Mouse (Mus musculus) CH12.LX (cell line): ENCODE measurements around the gene Wdr5. TPM values are rescaled to one million over a fixed set of nuclear protein-coding genes. Genes with fewer than 3 reads are reported as not detected.

Source experiments
- DNase-seq: peaks from one replicate; pipeline ENCODE4 v3.0.0-alpha.2; 2013; ENCODE audit errors: extremely low read depth
- H3K27ac ChIP-seq: 2 replicates; pipeline ENCODE4 v1.5.1; 2012; ENCODE audit warnings: low read depth, mild to moderate bottlenecking, control low read depth, moderate library complexity; ENCODE audit not compliant: insufficient read depth
- H3K27me3 ChIP-seq: replicated peaks from 2 replicates; pipeline ENCODE3; 2012; ENCODE audit warnings: inconsistent platforms
- H3K36me3 ChIP-seq, 2 experiments: replicated peaks in 1 of 2; 2 replicates each; pipeline versions ENCODE3 to v1.6.1; 2012; ENCODE audit warnings: inconsistent platforms in 1 of 2, low read length in 1 of 2, mild to moderate bottlenecking in 1 of 2, mixed read lengths in 1 of 2, moderate library complexity in 1 of 2; ENCODE audit not compliant: control insufficient read depth in 1 of 2, insufficient read depth in 1 of 2
- H3K4me1 ChIP-seq, 2 experiments: 2 replicates each; pipeline ENCODE4 v1.6.1; 2012; ENCODE audit warnings: inconsistent platforms in 1 of 2, moderate library complexity in 1 of 2; ENCODE audit not compliant: insufficient read depth in 2 of 2, control insufficient read depth in 1 of 2
- H3K4me2 ChIP-seq: 2 replicates; pipeline ENCODE4 v1.6.1; 2012; ENCODE audit warnings: low read depth, mild to moderate bottlenecking, control low read depth; ENCODE audit not compliant: poor library complexity, insufficient read depth, severe bottlenecking
- H3K4me3 ChIP-seq, 3 experiments: fragments of 150-350 bp in 1 of 3; sonication (generic) in 1 of 3; replicated peaks in 1 of 3; 2 replicates each; pipeline versions ENCODE3 to v1.5.1; 2011 to 2012; ENCODE audit warnings: low read depth in 2 of 3, low read length in 2 of 3, mild to moderate bottlenecking in 2 of 3, moderate library complexity in 2 of 3, control low read depth in 1 of 3, improper control_type of control experiment in 1 of 3, inconsistent platforms in 1 of 3, mixed read lengths in 1 of 3; ENCODE audit not compliant: poor library complexity in 1 of 3
- H3K79me2 ChIP-seq: replicated peaks from 2 replicates; pipeline ENCODE4 v1.6.1; 2012; ENCODE audit warnings: mild to moderate bottlenecking, moderate library complexity; ENCODE audit not compliant: control insufficient read depth, poor library complexity, insufficient read depth, severe bottlenecking; ENCODE audit errors: extremely low read depth
- H3K9ac ChIP-seq: 2 replicates; pipeline ENCODE4 v1.6.1; 2012; ENCODE audit warnings: low read depth, mild to moderate bottlenecking, control low read depth, moderate library complexity; ENCODE audit not compliant: insufficient read depth
- H3K9me3 ChIP-seq: replicated peaks from 2 replicates; pipeline ENCODE3; 2012; ENCODE audit warnings: low read length, inconsistent platforms, mixed read lengths
- CHD1 ChIP-seq: IDR thresholded peaks from 2 replicates; pipeline ENCODE4 v1.6.1; 2012; ENCODE audit warnings: low read depth, low read length, improper control_type of control experiment, inconsistent platforms
- CHD2 ChIP-seq: IDR thresholded peaks from 2 replicates; pipeline ENCODE4 v1.6.1; 2011; ENCODE audit warnings: low read length, improper control_type of control experiment
- CTCF ChIP-seq, 2 experiments: IDR thresholded peaks in 1 of 2; conservative IDR thresholded peaks in 1 of 2; 2 replicates each; pipeline ENCODE4 v1.5.1; 2011 to 2012; ENCODE audit warnings: low read depth in 2 of 2, low read length in 2 of 2, improper control_type of control experiment in 1 of 2, inconsistent platforms in 1 of 2, mild to moderate bottlenecking in 1 of 2, moderate library complexity in 1 of 2
- GABPA ChIP-seq: IDR thresholded peaks from 2 replicates; pipeline ENCODE4 v1.6.1; 2012; ENCODE audit warnings: low read depth, low read length, improper control_type of control experiment, inconsistent platforms; ENCODE audit not compliant: insufficient replicate concordance
- JUND ChIP-seq: conservative IDR thresholded peaks from 2 replicates; pipeline ENCODE4 v1.6.1; 2011; ENCODE audit warnings: low read depth, low read length, improper control_type of control experiment
- MAFK ChIP-seq: IDR thresholded peaks from 2 replicates; pipeline ENCODE4 v1.6.1; 2011; ENCODE audit warnings: low read length, improper control_type of control experiment; ENCODE audit not compliant: insufficient replicate concordance
- MAX ChIP-seq: IDR thresholded peaks from 2 replicates; pipeline ENCODE4 v1.6.1; 2011; ENCODE audit warnings: low read length, improper control_type of control experiment
- MAZ ChIP-seq: IDR thresholded peaks from 2 replicates; pipeline ENCODE4 v1.6.1; 2012; ENCODE audit warnings: low read depth, mild to moderate bottlenecking, inconsistent platforms, low read length, improper control_type of control experiment, moderate library complexity
- MEF2A ChIP-seq: IDR thresholded peaks from 2 replicates; pipeline ENCODE4 v1.6.1; 2014; ENCODE audit warnings: low read depth, mild to moderate bottlenecking, inconsistent platforms, low read length, improper control_type of control experiment, borderline replicate concordance
- NELFE ChIP-seq: IDR thresholded peaks from 2 replicates; pipeline ENCODE4 v1.6.1; 2011; ENCODE audit warnings: low read depth, low read length, improper control_type of control experiment
- RAD21 ChIP-seq: IDR thresholded peaks from 2 replicates; pipeline ENCODE4 v1.6.1; 2011; ENCODE audit warnings: low read depth, mild to moderate bottlenecking, low read length, improper control_type of control experiment, moderate library complexity
- USF2 ChIP-seq: conservative IDR thresholded peaks from 2 replicates; pipeline ENCODE4 v1.6.1; 2011; ENCODE audit warnings: low read depth, low read length, improper control_type of control experiment
- ZC3H11A ChIP-seq: IDR thresholded peaks from 2 replicates; pipeline ENCODE4 v1.6.1; 2012; ENCODE audit warnings: low read depth, mild to moderate bottlenecking, inconsistent platforms, low read length, improper control_type of control experiment
- ZNF384 ChIP-seq: IDR thresholded peaks from 2 replicates; pipeline ENCODE4 v1.6.1; 2012; ENCODE audit warnings: low read depth, low read length, improper control_type of control experiment, inconsistent platforms
- dilution Hi-C: fragments of 300-500 bp; cut with MboI; formaldehyde crosslinking; loops from 2 replicates; pipeline ENCODE4 v1.14.3; 2020; ENCODE audit warnings: low sequenced_read_pairs; ENCODE audit not compliant: extremely low pct_unique_long_range_greater_than_20kb, extremely low pct_ligation_motif_present
- in situ Hi-C: fragments of 300-500 bp; cut with MboI; formaldehyde crosslinking; loops from 3 replicates; pipeline ENCODE4 v1.14.3; 2019; ENCODE audit warnings: low sequenced_read_pairs, low pct_ligation_motif_present, low pct_unique_long_range_greater_than_20kb, mixed read lengths
- polyA plus RNA-seq: library from polyadenylated mRNA; unstranded; fragments of >175 nt; gene quantifications from 2 replicates; pipeline ENCODE4 v1.2.1, GENCODE M21; 2012; ENCODE audit warnings: low read depth; ENCODE audit not compliant: insufficient read length
- total RNA-seq, 2 experiments: library from RNA; depleted of rRNA; stranded (reverse); fragments of 300-350 nt in 1 of 2; fragments of >200 nt in 1 of 2; gene quantifications; 2 replicates each; pipeline ENCODE4 v1.2.3; 2012 to 2014

Wdr5 gene
- total and polyA plus RNA-seq, 3 experiments, result 33.9 to 56.0 (median 54.8) TPM

GRCm38 (mm10) chr2:27554308-27554707 is 39.4 kb downstream of the Wdr5 start:
- in situ Hi-C loops, result loop anchor here (5.0 to 25.0 kb wide), 2 partner anchors 198 to 408 kb away; no protein-coding TSS in a partner anchor
- H3K4me3 ChIP-seq, result no peak overlapping the region
- no peaks in the 10 kb centered on the region for H3K79me2 ChIP-seq
- H3K27me3 ChIP-seq, result peaks cover 44% of the 10 kb centered on the region
- H3K4me2 ChIP-seq, result no peak overlapping the region
- DNase-seq, result no peak
- no peaks in the 10 kb centered on the region; a peak in 1 of 4 replicates for H3K4me1 ChIP-seq
- H3K27ac ChIP-seq, result no peak overlapping the region
- no peaks in the 10 kb centered on the region for H3K9me3 ChIP-seq
- dilution Hi-C loops, result no loop called here
- no peaks in the 10 kb centered on the region for H3K36me3 ChIP-seq
- H3K9ac ChIP-seq, result no peak overlapping the region
- TF ChIP-seq NELFE, result no peak
- no peak for TF ChIP-seq MAZ
- no peak for TF ChIP-seq MAFK

DNA sequence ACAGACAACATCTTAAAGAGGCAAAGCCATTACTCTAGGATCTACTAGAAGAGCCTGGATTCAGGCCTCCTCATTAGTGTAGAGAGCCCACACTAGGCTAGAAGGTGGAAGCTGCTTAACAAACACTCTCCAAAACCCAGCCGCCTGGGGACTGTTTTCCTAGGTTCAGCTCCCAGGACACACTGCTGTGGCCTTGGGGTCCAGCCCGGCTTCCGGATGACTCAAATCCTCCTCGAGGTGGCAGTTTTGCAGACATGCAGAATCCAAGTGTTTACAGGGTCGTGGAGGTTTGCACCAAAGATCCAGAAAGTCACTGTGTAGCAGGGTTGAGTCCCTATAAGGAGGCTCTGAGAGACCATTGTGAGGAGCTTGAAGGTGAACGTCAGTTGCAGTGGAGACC is 42.0 kb downstream of the Wdr5 start:
- Histone ChIP-seq H3K79me2 (no peaks in the 10 kb centered on the region), H3K27ac (no peak overlapping the region), H3K27me3 (peaks cover 55% of the 10 kb centered on the region), H3K9ac (no peak overlapping the region), H3K4me1 (no peaks in the 10 kb centered on the region; a peak in 1 of 4 replicates), H3K36me3 (no peaks in the 10 kb centered on the region), H3K9me3 (no peaks in the 10 kb centered on the region), H3K4me2 (no peak overlapping the region), H3K4me3 (no peak overlapping the region)
- dilution Hi-C loops (no loop called here), in situ Hi-C loops (loop anchor here (25.0 kb wide), 1 partner anchor 405 kb away; no protein-coding TSS in a partner anchor)
- no peak for DNase-seq
- TF ChIP-seq GABPA (no peak), ZNF384 (no peak), RAD21 (no peak), CHD1 (no peak), MEF2A (no peak), ZC3H11A (no peak), MAX (no peak), CHD2 (no peak), CTCF (conservative IDR thresholded peaks at IDR 0.05 in 1 of 2, IDR thresholded peaks at IDR 0.05 in 1 of 2; ENCODE audit: low read depth in 2 of 2, low read length in 2 of 2) (no peak), JUND (no peak)

- H3K27ac ChIP-seq, result no peak overlapping the region
- in situ Hi-C loops (loop anchor here (25.0 kb wide), 1 partner anchor 402 kb away; no protein-coding TSS in a partner anchor), dilution Hi-C loops (no loop called here)
- H3K36me3 ChIP-seq, result no peaks in the 10 kb centered on the region
- no peaks in the 10 kb centered on the region for H3K9me3 ChIP-seq
- H3K9ac ChIP-seq, result no peak overlapping the region
- H3K4me2 ChIP-seq, result no peak overlapping the region
- no peak overlapping the region for H3K4me3 ChIP-seq
- no peak for TF ChIP-seq MAX
- TF ChIP-seq MAZ, result no peak
- no peak for TF ChIP-seq ZNF384
- no peak for TF ChIP-seq USF2
- no peaks in the 10 kb centered on the region for H3K79me2 ChIP-seq
- peaks cover 6 to 11% of the 10 kb centered on the region in 2 experiments for H3K4me1 ChIP-seq
- H3K27me3 ChIP-seq, result peaks cover 57% of the 10 kb centered on the region
- DNase-seq, result no peak
Measured at GRCm38 (mm10) chr2:27560708-27561123, 45.8 kb downstream of the Wdr5 start.
